Mouse (Mus musculus) CH12F3 (cell line): Measurements from ENCODE around the gene Treml4.
"Not testable (repeated sequence)": the region's sequence is repeated elsewhere in the genome, so short reads cannot be mapped to it uniquely, and the experiment has no call there.

Experiments used
- in situ Hi-C: fragments of 300-500 bp; cut with MboI; formaldehyde crosslinking; loops from 2 replicates; pipeline ENCODE4 v1.14.3; 2020; ENCODE audit warnings: low sequenced_read_pairs

Gene Treml4

DNA sequence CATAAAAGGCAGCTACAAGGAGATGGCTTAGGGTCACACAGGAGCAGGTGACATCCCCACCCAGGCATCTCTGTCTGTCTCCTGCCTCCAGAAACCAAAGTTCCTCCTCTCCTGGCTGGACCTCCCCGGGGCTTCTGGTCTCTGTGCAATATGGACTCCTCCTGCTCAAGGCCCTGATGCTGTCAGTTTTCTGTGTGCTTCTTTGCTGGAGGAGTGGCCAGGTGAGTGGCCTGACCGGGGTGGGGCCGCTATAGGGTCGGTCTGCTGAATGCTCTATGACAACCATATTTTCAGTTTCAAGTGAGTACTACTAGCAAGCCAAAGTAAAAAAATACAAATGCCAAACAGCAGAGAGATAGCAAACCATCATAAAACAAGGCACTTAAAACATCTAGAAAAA, 8.5 kb downstream of the Treml4 start:
- in situ Hi-C loops = loop anchor here (5.0 kb wide), 1 partner anchor 65 kb away; no protein-coding TSS in a partner anchor

DNA sequence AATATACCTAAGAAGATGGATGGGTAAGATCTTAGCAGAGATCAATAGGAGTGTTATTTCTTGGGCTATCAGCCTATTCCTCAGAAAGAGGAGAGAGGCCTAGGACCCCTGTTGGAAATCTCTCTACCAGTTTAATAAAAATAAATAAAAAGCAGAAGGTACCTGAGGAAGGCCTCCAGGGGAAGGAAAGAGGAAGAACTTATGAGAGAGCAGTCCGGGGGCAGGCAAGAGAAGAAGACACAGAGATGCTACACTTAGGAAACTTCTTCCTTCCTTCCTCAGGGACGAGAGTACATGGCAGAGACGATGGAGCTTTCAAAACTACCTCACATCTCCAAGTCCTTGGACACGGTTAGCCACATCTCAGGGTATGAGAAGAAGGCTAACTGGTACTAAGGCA, 10.0 kb downstream of the Treml4 start:
- in situ Hi-C loops = loop anchor here (5.0 kb wide), 1 partner anchor 63 kb away; no protein-coding TSS in a partner anchor

DNA sequence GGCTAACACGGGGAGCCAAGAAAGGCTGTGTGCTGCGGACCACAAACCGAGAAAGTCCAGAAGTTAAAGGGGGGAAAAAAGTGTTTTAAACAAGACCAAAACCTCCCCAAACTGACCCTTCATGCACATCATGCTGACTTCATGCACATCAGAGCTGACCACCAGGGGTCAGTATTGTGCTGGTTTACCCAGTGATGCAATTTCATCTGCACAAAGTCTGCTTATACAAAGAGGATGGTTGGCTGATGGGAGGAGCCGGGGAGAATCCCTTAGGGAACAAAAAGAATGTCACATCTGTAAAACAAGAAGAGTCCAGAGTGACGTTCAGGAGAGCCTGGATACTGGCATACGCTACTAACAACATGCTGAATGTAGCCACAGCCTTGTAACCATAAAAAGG, 10.8 kb downstream of the Treml4 start:
- in situ Hi-C loops = loop anchor here (5.0 kb wide), 1 partner anchor 62 kb away; no protein-coding TSS in a partner anchor

DNA sequence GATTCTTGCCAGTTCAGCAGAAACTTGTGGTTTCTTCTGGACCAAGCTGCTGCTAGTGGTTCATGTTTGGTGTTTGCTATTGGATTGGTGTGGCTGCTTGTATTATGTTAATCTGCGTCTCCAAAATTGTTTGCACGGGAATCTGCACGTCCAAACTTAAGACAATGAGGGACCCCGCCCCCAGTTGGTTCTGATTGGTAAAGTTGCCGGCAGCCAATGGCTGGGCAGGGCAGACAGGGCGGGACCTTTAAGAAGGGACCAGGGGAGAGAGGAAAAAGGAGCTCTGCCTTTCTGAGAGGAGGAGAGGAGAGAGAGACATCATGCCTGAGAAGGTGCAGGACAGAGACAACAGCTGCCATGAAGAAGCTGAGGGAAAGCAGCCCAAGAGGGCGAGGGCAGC, 11.6 kb downstream of the Treml4 start:
- in situ Hi-C loops = no loop called here

DNA sequence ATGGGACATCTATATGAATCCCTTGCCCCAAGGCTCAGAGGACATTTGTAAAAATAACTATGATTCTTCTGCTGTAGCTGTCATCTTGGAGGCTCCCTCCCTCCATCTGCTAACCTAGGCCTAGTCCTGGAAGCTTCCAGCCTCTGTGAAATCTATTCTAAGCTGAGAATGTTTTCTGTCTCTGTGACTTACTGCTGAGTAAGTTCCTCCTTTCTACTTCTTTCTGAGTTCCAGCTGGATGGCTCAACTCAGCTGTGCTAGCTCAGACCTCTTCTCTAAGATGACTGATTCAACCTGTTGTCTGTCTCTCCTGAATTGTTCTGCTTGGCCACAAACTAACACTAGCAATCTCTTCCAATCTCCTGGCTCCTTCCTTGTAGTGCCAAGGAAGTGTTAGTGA, 14.3 kb downstream of the Treml4 start:
- in situ Hi-C loops = no loop called here

DNA sequence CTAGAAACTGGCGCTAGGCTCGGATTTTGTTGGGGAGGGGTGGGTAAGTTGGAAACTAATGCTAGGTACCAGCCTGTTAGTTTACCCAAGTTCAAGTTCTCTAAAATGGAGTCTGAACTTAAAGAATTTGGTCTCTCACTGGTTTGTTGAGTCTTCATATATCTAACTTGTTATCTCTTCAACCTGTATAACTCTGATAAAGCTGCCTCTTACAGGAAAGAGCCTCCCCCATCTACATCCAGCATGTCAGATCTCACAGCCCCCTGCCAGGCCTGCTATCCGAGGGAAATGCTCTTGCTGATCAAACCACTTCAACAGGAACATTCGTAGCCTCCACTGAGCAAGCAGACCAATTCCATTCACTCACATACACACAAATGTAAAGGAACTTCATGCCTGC, 14.9 kb downstream of the Treml4 start:
- in situ Hi-C loops = no loop called here

DNA sequence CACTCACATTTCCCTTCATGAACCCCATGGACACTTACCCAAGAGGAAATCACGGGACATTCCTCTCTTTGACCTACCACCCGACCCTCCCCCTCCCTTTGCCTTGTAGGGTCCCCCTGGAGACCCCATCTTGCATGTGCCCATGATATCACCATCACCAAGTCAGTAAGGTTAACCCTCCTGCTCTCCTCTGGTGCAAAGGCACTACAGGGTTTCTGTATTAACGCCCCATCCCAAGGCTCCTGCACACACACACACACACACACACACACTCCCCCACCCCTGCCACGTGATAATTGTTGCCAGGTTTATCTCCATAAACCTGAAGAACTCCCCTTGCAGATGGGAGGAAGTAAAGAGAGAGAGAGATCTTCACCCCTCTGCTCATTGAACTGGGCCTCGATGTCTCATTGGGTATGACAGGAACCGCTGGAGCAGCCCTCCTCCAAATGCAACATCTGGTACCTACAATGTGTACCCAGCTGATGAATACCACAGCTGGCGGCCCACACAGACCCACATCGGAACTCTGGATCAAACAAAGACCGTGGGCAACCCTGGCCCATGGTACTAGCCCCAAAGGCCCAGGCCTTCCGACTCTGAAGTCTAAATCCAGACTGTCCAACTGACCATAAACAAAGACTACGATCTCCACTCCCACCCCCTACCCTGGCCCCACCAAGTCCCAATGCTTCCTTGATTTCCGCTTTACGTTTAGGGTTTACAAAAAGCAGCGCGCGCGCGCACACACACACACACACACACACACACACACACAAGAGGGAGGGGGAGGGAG, 17.0 kb downstream of the Treml4 start:
- in situ Hi-C loops = no loop called here

DNA sequence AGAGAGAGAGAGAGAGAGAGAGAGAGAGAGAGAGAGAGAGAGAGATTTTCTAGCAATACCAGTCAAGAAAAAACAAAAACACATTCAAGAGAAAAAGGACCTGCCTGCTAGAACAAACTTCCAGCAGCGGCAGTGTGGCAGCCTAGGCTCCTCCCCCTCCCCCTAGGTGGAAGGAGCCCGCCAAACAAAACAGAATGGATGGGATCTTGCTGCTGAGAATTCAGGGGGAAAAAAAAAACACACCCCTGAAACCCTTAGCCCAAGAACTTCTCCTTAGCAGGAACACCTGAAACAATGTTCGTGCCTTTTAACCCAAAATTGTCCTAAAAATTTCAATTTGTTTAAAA, 17.6 kb downstream of the Treml4 start:
- in situ Hi-C loops = no loop called here

DNA sequence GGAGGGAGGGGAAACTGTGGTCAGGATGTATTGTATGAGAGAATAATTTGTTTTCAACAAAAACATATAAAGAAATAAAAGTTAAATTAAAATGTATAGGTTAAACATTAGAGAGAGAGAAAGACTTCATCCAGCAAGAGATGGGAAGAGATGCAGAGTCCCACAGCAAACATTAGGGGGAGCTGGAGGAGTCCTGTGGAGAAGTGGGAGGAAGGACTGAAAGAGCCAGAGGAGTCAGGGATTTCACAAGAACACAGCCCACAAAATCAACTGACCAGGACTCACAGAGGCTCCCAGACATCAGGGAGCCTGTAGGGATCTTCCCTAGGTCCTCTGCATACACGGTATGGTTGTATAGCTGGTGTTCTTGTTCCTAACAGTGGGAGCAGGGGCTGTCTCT, 22.7 kb downstream of the Treml4 start:
- in situ Hi-C loops = no loop called here

DNA sequence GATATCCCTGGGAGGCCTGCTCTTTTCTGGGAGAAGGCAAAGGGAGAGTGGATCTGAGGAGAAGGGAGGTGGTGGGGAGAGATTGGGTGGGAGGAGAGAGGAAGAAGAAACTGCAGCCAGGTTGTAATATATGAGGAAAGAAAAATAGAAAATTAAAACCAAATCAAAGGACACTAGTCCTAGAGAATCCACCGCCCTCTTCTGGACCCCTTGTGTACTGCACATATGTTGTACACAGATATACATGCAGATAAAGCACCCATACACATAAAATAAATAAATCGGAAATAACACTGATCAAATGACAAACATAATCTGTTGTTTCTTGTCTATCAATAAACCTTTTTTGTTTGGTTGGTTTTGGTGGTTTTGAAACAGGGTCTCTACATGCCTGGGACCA, 23.2 kb downstream of the Treml4 start:
- in situ Hi-C loops = no loop called here

DNA sequence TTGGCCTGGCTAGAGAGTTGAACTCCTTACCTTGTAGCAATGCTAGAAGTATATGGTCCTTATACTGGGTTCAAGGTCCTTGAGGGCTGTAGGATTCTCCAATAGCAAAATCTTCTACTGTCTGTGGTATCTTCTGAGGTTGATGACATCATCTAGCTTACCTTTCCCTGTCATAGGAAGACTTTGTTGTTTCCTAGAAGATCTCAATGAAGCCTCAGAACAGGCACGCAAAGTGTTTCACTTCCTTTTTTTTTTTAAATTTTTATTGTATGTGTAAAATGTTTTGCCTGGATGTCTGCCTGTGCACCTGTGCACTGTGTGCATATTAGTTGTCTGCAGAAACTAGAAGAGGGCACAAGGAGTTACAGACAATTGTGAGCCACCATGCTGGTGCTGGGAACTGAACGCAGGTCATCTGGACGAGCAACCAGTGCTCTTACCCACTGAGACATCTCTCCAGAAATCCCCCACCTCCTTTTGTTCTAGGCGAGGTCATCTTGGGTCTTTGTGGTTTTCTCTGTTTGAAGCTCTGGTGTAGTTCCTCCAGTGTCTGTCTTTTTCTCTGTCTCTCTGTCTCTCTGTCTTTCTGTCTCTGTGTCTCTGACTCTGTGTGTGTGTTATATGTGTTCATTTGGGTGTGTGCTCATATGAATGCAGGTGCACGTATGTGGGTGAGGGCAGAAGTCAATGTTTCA, 29.6 kb downstream of the Treml4 start:
- in situ Hi-C loops = no loop called here

DNA sequence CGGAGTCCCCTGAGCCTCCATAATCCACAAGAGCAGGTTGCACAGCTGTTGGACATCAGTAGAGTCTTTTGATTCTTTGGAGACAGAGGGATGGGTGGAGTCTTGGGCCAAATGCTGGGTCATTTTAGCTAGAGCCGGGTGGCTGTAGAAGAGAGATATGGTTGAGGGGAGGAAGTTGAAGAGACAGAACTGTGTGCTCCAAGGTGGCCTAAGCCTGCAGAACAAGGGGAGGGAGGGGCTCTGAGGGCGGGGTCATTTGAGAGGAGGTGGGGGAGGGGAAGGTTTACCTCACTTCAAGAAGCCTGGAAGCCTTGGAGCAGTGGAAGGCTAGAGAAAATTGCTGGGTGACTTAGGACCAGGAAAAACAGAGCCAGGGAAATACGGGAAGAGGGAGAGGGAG, 35.1 kb downstream of the Treml4 start, which contains the start of gene Treml2:
Gene Treml2, plus strand, starts transcription at position 296 of the 400 bp plus-strand sequence.
- in situ Hi-C loops = no loop called here

DNA sequence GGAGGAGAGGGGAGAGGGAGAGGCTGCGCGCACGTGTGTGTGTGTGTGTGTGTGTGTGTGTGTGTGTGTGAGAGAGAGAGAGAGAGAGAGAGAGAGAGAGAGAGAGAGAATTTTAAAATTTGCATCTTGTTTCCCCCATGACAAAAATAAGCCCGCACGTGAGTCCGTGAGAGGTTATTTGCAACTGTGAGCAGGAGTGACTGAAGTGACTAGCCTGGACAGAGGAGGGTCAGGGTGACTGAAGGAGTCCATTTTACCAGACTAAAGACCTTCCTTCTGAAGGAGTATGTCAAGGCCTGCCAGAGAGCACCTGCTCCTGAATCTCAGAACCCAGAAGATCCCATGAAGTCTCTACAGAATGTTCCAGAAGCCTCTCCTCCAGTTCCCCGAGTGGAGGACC, 35.7 kb downstream of the Treml4 start:
- in situ Hi-C loops = no loop called here

DNA sequence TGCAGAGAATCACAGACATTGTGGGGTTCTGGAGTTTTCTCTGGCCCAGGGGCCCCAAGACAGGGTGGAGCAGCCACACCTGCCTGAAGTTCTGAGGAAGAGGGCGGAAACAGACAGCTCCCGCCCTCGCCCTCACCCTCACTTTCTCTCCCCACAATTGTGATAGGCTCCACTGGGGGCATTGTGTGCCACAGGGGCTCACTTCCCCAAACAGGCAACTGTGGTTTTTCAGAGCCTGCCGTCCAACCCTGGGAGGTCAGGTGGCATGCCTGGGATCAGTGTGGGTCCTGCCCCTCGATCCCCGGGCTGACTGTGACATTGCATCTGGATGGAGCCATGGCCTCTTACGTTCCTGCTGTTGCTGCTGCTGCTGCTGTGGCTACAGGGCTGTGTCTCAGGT, 36.1 kb downstream of the Treml4 start:
- in situ Hi-C loops = no loop called here

DNA sequence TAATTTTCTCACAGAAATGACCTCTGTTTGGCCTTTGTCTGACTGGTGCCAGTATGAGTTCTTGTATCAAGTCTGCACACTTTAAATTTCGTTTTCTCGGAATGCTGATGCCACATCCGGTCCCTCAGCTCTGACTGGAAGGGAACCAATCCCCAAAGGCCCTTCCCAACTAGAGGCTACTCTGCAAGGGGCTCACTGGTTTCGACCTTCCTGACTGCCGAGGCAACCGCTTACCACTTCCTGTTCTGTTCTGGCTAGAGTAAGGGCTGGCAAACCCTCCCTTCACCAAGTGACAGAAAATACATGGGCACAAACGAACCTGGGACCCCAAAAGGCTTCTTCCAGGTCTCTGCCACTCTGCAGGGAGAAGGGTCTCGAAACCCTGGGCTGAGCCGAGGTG, 36.8 kb downstream of the Treml4 start:
- in situ Hi-C loops = no loop called here

DNA sequence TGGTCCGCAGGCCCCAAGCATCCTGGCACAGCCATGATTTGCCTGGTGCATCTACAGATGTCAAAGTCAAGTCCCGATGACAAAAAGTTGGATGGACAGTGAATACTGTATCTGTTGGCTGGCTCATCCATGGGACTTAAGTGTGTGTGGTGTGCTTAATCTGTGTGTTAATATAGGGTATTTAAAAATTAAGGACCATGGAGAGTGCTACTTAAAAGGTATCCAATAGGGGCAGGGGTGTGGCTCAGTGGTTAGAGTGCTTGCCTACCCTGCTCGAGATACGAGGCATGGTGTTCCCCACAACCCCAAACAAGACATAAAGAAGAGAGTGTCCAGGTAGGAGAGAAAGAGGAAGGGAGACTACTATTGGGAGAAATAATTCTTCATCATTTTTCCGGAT, 37.7 kb downstream of the Treml4 start:
- in situ Hi-C loops = no loop called here

DNA sequence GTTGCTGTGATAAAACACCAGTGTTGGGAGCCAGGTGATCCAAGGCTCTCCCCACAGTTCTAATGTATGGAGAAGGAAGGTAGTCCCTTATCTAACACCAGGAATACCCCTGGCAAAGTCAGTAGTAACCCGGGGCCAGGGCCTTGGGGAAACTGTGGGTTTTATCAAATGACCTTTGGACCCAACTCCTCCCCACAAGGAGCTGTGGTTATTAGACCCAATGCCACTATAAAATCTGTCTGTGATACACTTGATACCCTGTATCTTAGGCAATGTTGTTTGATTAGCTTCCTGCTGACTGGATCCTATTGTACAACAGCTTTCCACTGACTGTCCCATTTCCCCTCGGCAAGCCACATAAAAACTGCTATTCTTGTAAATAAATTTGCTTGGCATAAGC, 48.0 kb downstream of the Treml4 start:
- in situ Hi-C loops = no loop called here

DNA sequence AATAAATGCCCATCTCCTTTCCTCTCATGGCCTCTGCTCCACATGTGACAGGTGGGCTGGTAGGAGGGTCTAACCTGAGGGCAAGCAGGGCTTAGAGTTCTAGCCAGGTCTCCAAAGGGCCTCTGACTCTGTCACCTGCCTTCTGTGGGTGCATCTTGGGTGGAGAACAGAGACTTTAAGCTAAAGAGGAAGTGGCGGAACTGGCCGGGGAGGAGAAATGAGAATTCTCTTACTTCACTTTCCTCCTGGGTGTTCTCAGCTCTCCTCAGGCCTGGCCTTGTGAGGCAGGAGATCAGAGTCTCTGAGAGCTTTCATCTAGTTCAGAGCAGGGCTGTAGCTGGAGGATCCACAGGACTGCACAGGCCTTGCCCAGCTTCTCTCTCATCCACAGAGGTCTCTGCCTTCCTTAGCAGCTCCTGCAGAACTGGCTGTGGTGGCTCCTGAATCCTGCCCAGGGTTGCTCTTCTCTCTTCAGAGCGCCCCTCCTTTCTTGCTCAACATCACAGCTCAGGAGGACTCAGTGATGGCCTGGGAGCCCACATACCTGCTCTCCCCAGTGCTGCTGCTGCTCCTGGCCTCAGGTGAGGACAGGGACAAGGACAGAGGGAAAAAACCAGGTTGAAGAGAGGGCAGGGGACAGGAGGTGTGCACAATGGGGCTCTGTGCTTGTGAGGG, 51.9 kb downstream of the Treml4 start, which contains the start of gene B430306N03Rik:
Gene B430306N03Rik, plus strand, starts transcription at position 237 of the 675 bp plus-strand sequence.
- in situ Hi-C loops = not testable (repeated sequence)

DNA sequence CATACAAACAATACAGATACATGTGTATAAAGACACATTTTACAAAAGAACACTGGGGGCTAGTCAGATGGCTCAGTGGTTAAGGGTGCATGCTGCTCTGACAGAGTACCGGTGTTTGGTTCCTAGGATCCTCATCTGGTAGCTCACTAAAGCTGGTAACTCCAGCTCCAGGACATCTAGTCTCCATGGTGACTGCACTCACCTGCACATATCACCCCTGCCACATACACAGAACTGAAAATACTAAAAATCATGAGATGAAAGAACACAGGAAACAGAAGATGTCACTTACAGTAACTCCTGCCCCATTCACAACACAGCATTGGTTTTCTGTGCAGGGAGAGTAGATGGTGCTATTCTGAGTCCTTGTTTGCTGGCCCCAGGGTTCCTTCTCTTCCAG, 54.6 kb downstream of the Treml4 start:
- in situ Hi-C loops = no loop called here

DNA sequence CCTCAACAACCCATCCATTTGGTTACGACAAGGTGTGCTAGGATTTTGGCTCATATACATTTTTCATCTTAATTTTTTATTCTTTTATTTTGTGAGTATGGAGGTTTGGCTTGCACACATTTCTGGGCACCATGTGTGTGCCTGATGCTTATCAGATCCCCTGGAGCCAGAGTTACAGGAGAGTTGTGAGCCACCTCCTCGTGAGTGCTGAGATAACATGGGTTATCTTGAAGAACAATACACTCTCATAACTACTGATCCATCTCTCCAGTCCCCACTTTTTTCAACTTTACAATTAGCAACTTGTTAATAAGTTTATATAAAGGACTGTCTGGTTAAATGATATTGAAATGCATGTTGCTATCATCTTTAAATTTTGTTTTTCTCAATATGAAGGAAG, 57.2 kb downstream of the Treml4 start:
- in situ Hi-C loops = no loop called here

DNA sequence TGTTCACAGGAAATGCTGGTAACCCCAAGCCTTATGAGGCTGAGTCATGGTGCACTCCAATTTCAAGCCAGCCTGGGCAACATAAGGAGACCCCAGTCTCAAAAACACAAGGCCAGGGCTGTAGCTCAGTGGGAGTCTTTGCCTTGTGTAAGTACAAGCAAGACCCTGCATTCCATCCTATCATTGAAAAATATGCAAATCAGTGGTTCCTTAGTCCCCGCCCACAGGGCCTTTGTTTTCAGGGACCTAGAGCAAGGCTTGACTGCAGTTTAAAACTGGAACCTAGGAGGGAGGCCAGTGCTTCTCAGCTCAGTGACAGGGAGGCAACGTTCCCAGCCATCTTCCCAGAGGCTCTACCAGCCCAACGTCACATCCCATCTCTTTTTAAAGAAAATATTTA, 59.1 kb downstream of the Treml4 start:
- in situ Hi-C loops = no loop called here

DNA sequence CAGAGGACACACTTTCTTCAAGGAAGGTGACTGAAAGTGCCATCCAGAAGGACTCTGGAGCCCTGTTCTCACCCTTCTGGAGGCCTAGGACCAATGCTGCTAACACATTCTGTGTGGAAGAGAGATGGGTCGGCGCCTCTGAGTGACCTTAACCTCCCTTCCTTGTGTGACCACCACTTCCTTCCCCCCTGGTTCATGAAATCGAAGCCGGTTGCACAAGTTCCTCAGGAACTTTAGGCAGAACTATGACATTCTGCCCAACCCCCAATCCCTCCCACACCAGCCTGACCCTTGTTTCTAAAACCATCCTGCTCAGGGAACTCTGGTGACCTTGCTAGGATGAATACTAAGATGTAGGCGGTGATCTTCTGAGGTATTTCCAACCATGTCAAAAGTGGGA, 60.2 kb downstream of the Treml4 start:
- in situ Hi-C loops = no loop called here
